Mouse (Mus musculus): Measurements from ENCODE around the gene Dars2. TPM values are rescaled to one million over a fixed set of nuclear protein-coding genes. Genes with fewer than 3 reads are reported as not detected.

The Dars2 gene
- polyA plus RNA-seq, 1 experiment, result 13.6 TPM

DNA sequence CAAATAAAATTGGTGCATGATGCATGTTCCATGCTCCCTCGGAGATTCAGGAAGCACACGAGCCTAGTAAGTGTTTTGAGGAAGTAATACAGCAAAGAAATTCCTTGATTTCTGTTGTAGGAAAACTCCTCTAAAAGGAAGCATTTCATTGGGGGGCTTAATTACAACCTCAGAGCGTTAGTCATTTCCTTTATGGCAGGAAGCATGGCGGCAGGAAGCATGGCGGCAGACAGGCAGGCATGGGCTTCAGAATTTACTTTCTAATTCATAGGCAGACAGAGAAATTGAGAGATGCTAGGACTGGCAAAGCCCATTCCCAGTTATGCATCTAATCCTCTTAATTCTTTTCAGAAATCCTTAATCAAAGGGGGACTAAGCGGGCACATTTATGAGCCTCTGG, 76.6 kb downstream of the Dars2 start:
- no peak overlapping the region for H3K27ac ChIP-seq (ENCODE audit: control insufficient read depth, insufficient read depth, low read length)
- TF ChIP-seq POLR2A (IDR thresholded peaks at IDR 0.05; ENCODE audit: control insufficient read depth, extremely low read depth, insufficient read depth, low read length, poor library complexity), result no peak
- no peak for TF ChIP-seq CTCF (IDR thresholded peaks at IDR 0.05; ENCODE audit: borderline replicate concordance, control insufficient read depth, extremely low read depth, insufficient read depth, low read length, poor library complexity)
- no peak for DNase-seq
- no peaks in the 10 kb centered on the region for H3K36me3 ChIP-seq (ENCODE audit: control insufficient read depth, insufficient read depth, low read length)
- WGBS, result 70% methylated on average over 6 of the region's 6 CpGs
- H3K4me3 ChIP-seq (ENCODE audit: control insufficient read depth, insufficient read depth, low read length), result no peak overlapping the region
- no peaks in the 10 kb centered on the region for H3K27me3 ChIP-seq (ENCODE audit: control insufficient read depth, insufficient read depth, low read length)
- no peaks in the 10 kb centered on the region for H3K4me1 ChIP-seq (replicated peaks; ENCODE audit: control insufficient read depth, insufficient read depth, low read length)

Other genes with a start within 250 kb of the Dars2 start
- 36.6 and 41.2 TPM in 2 replicates for gene Rc3h1, start 164.2 kb downstream of the Dars2 start, polyA plus RNA-seq (2012; rRNA removed)
- 3.5 and 11.1 TPM in 2 replicates for gene Serpinc1, start 92.1 kb downstream of the Dars2 start, polyA plus RNA-seq (2012; rRNA removed)
- gene Zbtb37, start 35.8 kb downstream of the Dars2 start, polyA plus RNA-seq (2012; rRNA removed), result 3.9 and 4.2 TPM in 2 replicates
- gene Cenpl, start 55 bp upstream of the Dars2 start, polyA plus RNA-seq (2012; rRNA removed), result 9.5 and 10.2 TPM in 2 replicates
- 19.1 and 19.3 TPM in 2 replicates for gene Klhl20, start 60.9 kb upstream of the Dars2 start, polyA plus RNA-seq (2012; rRNA removed)
- gene Ankrd45, start 72.0 kb upstream of the Dars2 start, polyA plus RNA-seq (2012; rRNA removed), result 0.04 and 0.05 TPM in 2 replicates
- not detected in 2 replicates for gene Tex50, start 88.7 kb upstream of the Dars2 start, polyA plus RNA-seq (2012; rRNA removed)
- gene Prdx6, start 180.6 kb upstream of the Dars2 start, polyA plus RNA-seq (2012; rRNA removed), result 63.8 and 80.0 TPM in 2 replicates